Mouse (Mus musculus): ENCODE results near the gene H2al1n.
"Not testable (repeated sequence)": the region's sequence is repeated elsewhere in the genome, so short reads cannot be mapped to it uniquely, and the experiment has no call there.

Gene H2al1n

DNA sequence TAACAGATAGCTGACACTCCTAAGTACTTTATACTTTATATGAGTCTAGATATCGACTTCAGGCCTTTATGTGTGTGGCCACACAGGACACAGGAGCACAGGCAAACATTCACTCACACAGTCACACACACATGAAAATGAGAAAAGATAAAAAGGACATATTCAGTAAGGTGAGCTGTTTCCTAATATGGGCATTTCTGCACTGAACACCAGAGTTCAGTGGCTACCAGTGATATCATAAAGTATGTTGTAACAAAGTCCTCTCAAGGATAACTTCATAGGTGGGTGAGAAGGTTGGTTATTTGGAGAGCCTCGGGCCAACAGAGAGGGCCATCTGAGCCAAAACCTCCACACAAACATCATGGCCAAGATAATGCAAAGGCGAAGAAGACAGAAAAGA, at the start of gene H2al1n:
H2al1n (plus strand) TSS at position 301 of the 400 bp plus-strand sequence.
- DNase-seq (ENCODE audit: low read depth, low spot score), result not testable (repeated sequence)

DNA sequence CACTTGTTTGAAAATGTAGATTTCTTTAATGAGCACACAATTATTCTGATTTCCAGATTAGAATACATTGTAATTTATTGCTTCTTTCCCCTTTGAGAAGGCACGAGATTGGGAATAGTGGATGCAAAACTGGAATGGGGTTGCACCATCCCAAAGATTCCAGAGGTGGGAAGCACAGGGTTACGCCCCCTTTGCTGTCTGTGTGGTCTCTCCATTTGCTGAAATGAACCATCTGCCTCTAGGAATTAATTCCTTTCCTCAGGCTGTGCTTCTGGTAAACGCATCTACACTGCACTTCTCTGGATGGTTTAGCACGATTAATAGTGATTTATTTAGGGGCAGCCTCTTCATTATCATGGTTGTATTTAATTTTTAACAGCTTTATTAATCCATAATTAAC, 11.7 kb upstream of the H2al1n start:
- no peak for DNase-seq (ENCODE audit: low read depth, low spot score)

- DNase-seq (ENCODE audit: low read depth, low spot score), result no peak
Measured at GRCm38 (mm10) chrX:14206112-14206875, 4.7 kb upstream of the H2al1n start.

- DNase-seq (ENCODE audit: low read depth, low spot score), result peak; percentile 6
Measured at GRCm38 (mm10) chrX:14229218-14229617, 18.3 kb downstream of the H2al1n start.

DNA sequence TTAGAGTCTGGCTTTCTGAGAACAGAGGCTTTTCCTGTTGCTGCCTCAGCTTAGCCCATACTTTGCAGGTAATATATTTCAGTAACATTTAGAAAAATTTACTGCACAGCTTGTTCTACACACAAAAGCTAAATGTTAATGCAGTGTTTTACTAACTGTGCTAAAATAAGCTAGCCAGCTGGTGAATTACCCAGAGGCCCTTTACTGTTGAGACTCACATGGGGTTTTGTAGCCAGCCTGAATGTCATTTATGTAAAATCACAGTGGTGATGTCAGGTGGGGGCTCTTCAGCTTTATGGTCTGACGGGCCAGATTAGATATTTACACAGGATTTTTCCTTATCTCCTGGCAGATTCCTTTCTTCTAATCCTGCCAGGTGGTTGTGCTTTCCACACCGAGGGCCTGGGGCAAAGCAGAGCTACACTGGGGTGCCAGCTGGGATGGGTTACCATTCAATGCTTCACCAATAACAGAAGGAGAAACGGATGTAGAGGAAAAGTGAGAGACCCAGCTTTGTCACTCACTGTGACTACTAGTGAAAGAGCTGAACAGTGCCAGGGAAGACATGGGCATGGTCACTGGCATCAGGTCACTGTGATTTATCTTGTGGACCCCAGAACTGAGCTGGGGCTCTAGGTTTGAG, 48.8 kb downstream of the H2al1n start:
- DNase-seq (ENCODE audit: low read depth, low spot score), result peak; percentile 33

Data from telencephalon, adult 2 months (tissue).